Comparison of ENCODE assay signal across 16 mouse cellular contexts in the genomic region with DNA sequence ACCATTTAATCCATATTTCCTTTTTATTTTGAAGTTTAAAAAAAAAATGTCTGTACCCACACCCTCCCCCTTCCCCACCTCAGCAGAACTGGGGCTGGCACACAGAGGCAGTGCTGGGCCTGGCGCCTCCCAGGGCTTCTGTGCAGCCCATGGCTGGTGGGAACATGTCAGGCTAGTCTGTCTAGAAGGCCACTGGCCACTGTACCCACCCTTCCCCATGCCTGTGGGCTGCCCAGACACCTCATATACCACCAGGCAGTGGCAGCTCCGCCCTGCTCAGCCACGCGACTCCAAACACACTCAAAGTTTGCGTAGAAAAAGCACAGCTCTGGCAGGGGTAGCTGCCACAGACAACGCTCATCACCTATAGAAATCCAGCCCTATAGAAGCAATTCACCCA. TPM values are rescaled to one million over a fixed set of nuclear protein-coding genes. Genes with fewer than 3 reads are reported as not detected.
DNase-seq lines count a peak whose midpoint lies in the region; ATAC-seq lines count a peak whose summit lies in the region.
"Had no signal": no experiment of that assay in that cellular context is flagged by ENCODE, and none has a peak within 500 bp of the region (broad histone marks: within the 10 kb centered on the region; RNA-seq: fewer than 3 reads in every experiment).

No protein-coding gene starts in this region.

- WGBS in liver, embryonic 11.5 days: 71% methylated on average over 6 of the region's 6 CpGs
- 58% methylated on average over 6 of the region's 6 CpGs for WGBS in embryonic facial prominence, embryonic 13.5 days
- WGBS in liver, embryonic 15.5 days (ENCODE audit: insufficient replicate concordance): 64% methylated on average over 6 of the region's 6 CpGs

- H3K9ac ChIP-seq in liver, embryonic 11.5 days (ENCODE audit: low read depth, low read length): no peak overlapping the region
- no peak overlapping the region for H3K9ac ChIP-seq in embryonic facial prominence, embryonic 13.5 days
- no peak overlapping the region for H3K9ac ChIP-seq in liver, embryonic 15.5 days
- H3K9ac ChIP-seq: forebrain, postnatal 0 days; limb, embryonic 13.5 days had no signal

- no peak overlapping the region for H3K4me3 ChIP-seq in liver, embryonic 11.5 days (ENCODE audit: low read depth, low read length)
- no peak overlapping the region for H3K4me3 ChIP-seq in embryonic facial prominence, embryonic 13.5 days
- no peak overlapping the region for H3K4me3 ChIP-seq in liver, embryonic 15.5 days (replicated peaks)
- H3K4me3 ChIP-seq: gastrocnemius, adult 2 months; heart, adult 2 months; left cerebral cortex, adult 2 months; limb, embryonic 13.5 days had no signal

- no peaks in the 10 kb centered on the region for H3K9me3 ChIP-seq in liver, embryonic 11.5 days (ENCODE audit: control insufficient read depth, low read length)
- H3K9me3 ChIP-seq in embryonic facial prominence, embryonic 13.5 days: no peaks in the 10 kb centered on the region
- H3K9me3 ChIP-seq in liver, embryonic 15.5 days (replicated peaks): no peaks in the 10 kb centered on the region
- H3K9me3 ChIP-seq: limb, embryonic 13.5 days had no signal

- DNase-seq in heart, adult 11 months: peak; percentile 83
- DNase-seq in heart, postnatal 36 days: no peak
- no peak for DNase-seq in liver, embryonic 11.5 days (ENCODE audit: low spot score)
- DNase-seq in liver: no peak
- DNase-seq in right cerebral cortex, adult 2 months (ENCODE audit: low spot score in 2 of 2): no peak
- no peak for DNase-seq in adrenal gland, adult 18-20 months (ENCODE audit: low spot score in 2 of 2)
- DNase-seq: forebrain, postnatal 0 days; gastrocnemius, adult 2 months; heart, adult 2 months; kidney, adult 11 months; right cerebral cortex, postnatal 25 days; thymus, adult 2 months had no signal

- no peaks in the 10 kb centered on the region for H3K4me1 ChIP-seq in liver, embryonic 11.5 days (replicated peaks; ENCODE audit: control insufficient read depth, insufficient read depth, low read length)
- H3K4me1 ChIP-seq in embryonic facial prominence, embryonic 13.5 days: peaks cover 15% of the 10 kb centered on the region; the same call in 1 of the 2 replicates
- H3K4me1 ChIP-seq in liver, embryonic 15.5 days (replicated peaks): peaks cover 6% of the 10 kb centered on the region; the same call in 1 of the 2 replicates

- ATAC-seq in liver, embryonic 11.5 days (replicated peaks; ENCODE audit: low FRiP score): peak; percentile 33; the same call in 1 of the 2 replicates
- no peak for ATAC-seq in embryonic facial prominence, embryonic 13.5 days (ENCODE audit: insufficient number of reproducible peaks, insufficient read depth, low FRiP score, low TSS enrichment, low read depth)
- no peak for ATAC-seq in liver, embryonic 15.5 days (ENCODE audit: insufficient read depth)
- ATAC-seq: forebrain, postnatal 0 days had no signal

- peak overlapping the region; percentile 56 for H3K27ac ChIP-seq in liver, embryonic 11.5 days (ENCODE audit: low read depth, low read length)
- peak overlapping the region; percentile 53; the same call in 1 of the 2 replicates for H3K27ac ChIP-seq in embryonic facial prominence, embryonic 13.5 days
- 0 out of 2 replicates have a peak overlapping the region, but pooled peaks have one; percentile 53 for H3K27ac ChIP-seq in liver, embryonic 15.5 days (replicated peaks)
- H3K27ac ChIP-seq: gastrocnemius, adult 2 months; heart, adult 2 months; left cerebral cortex, adult 2 months; limb, embryonic 13.5 days had no signal

- no peak overlapping the region for H3K4me2 ChIP-seq in liver, embryonic 11.5 days
- no peak overlapping the region for H3K4me2 ChIP-seq in embryonic facial prominence, embryonic 13.5 days
- H3K4me2 ChIP-seq in liver, embryonic 15.5 days: no peak overlapping the region
- H3K4me2 ChIP-seq: limb, embryonic 13.5 days had no signal

- H3K27me3 ChIP-seq in liver, embryonic 11.5 days (replicated peaks; ENCODE audit: control insufficient read depth, insufficient read depth, low read length): no peaks in the 10 kb centered on the region
- no peaks in the 10 kb centered on the region for H3K27me3 ChIP-seq in embryonic facial prominence, embryonic 13.5 days
- no peaks in the 10 kb centered on the region for H3K27me3 ChIP-seq in liver, embryonic 15.5 days
- H3K27me3 ChIP-seq: limb, embryonic 13.5 days had no signal

- peaks cover 11% of the 10 kb centered on the region for H3K36me3 ChIP-seq in liver, embryonic 11.5 days (ENCODE audit: control insufficient read depth, insufficient read depth, low read length)
- H3K36me3 ChIP-seq in embryonic facial prominence, embryonic 13.5 days: peaks cover 34% of the 10 kb centered on the region
- peaks cover 37% of the 10 kb centered on the region for H3K36me3 ChIP-seq in liver, embryonic 15.5 days (replicated peaks)

- intact Hi-C loops in heart, postnatal 36 days (cut with DNase I): no loop called here

RNA-seq across cellular contexts. Expression of gene Amfr, which starts 44.3 kb away (rescaled TPM):
- total RNA-seq in heart, postnatal 36 days (2021): 100 to 1,000 TPM; 124 to 131 TPM
- 72.4 and 79.8 TPM in 2 replicates for polyA plus RNA-seq in liver, embryonic 11.5 days (2014; fragmentation: Nextera tagmentation; extraction: Ambion mirVana)
- polyA plus RNA-seq in embryonic facial prominence, embryonic 13.5 days (2015; fragmentation: Nextera tagmentation; extraction: Ambion mirVana): 40.1 and 42.4 TPM in 2 replicates
- 52.2 and 59.4 TPM in 2 replicates for polyA plus RNA-seq in liver, embryonic 15.5 days (2015; fragmentation: Nextera tagmentation; extraction: Ambion mirVana)
- 100 to 1,000 TPM; 174 to 283 TPM for total RNA-seq in adrenal gland, adult 18-20 months (2021)
